Mouse (Mus musculus) MEL (cell line): ENCODE results near the gene BC017158. TPM values are rescaled to one million over a fixed set of nuclear protein-coding genes. Genes with fewer than 3 reads are reported as not detected.

Source experiments
- DNase-seq: peaks from one replicate; pipeline ENCODE4 v3.0.0; 2011; ENCODE audit warnings: low read depth, low spot score
- H3K27ac ChIP-seq: 2 replicates; pipeline ENCODE4 v1.5.1; 2012; ENCODE audit warnings: low read depth, mild to moderate bottlenecking, control low read depth, low read length, moderate library complexity; ENCODE audit not compliant: control insufficient read depth
- H3K27me3 ChIP-seq, 2 experiments: fragments of 150-350 bp in 1 of 2; sonication (generic) in 1 of 2; 2 replicates each; pipeline ENCODE4 v1.6.1; 2012; ENCODE audit warnings: low read length in 2 of 2, mild to moderate bottlenecking in 2 of 2, improper control_type of control experiment in 1 of 2, moderate library complexity in 1 of 2; ENCODE audit not compliant: insufficient read depth in 2 of 2, control insufficient read depth in 1 of 2
- H3K36me3 ChIP-seq, 2 experiments: 2 replicates each; pipeline ENCODE4 v1.6.1; 2012 to 2014; ENCODE audit warnings: low read length in 2 of 2, improper control_type of control experiment in 1 of 2, inconsistent platforms in 1 of 2, mild to moderate bottlenecking in 1 of 2; ENCODE audit not compliant: insufficient read depth in 2 of 2, control insufficient read depth in 1 of 2
- H3K4me1 ChIP-seq, 2 experiments: fragments of 150-350 bp in 1 of 2; sonication (generic) in 1 of 2; 2 replicates each; pipeline ENCODE4 v1.6.1; 2012; ENCODE audit warnings: low read length in 2 of 2, improper control_type of control experiment in 1 of 2, mild to moderate bottlenecking in 1 of 2; ENCODE audit not compliant: insufficient read depth in 2 of 2, control insufficient read depth in 1 of 2
- H3K4me3 ChIP-seq, 2 experiments: fragments of 150-350 bp in 1 of 2; sonication (generic) in 1 of 2; 2 replicates each; pipeline ENCODE4 v1.5.1; 2012; ENCODE audit warnings: low read depth in 2 of 2, low read length in 2 of 2, mild to moderate bottlenecking in 2 of 2, moderate library complexity in 2 of 2, control low read depth in 1 of 2, improper control_type of control experiment in 1 of 2; ENCODE audit not compliant: control insufficient read depth in 1 of 2, insufficient read depth in 1 of 2
- H3K79me2 ChIP-seq: 2 replicates; pipeline ENCODE4 v1.6.1; 2012; ENCODE audit warnings: mild to moderate bottlenecking, low read length, moderate library complexity; ENCODE audit not compliant: control insufficient read depth, poor library complexity, insufficient read depth
- H3K9ac ChIP-seq: 2 replicates; pipeline ENCODE4 v1.6.1; 2012; ENCODE audit warnings: low read depth, mild to moderate bottlenecking, control low read depth, low read length, moderate library complexity; ENCODE audit not compliant: control insufficient read depth, poor library complexity, severe bottlenecking
- H3K9me3 ChIP-seq: fragments of 150-350 bp; sonication (generic); replicated peaks from 2 replicates; pipeline ENCODE4 v1.6.1; 2012; ENCODE audit warnings: mild to moderate bottlenecking, low read length, improper control_type of control experiment, moderate library complexity; ENCODE audit not compliant: insufficient read depth
- ELF1 ChIP-seq: IDR thresholded peaks from 2 replicates; pipeline ENCODE4 v1.6.1; 2014; ENCODE audit warnings: low read depth, mild to moderate bottlenecking, inconsistent platforms, low read length, improper control_type of control experiment, moderate library complexity
- GABPA ChIP-seq: IDR thresholded peaks from 2 replicates; pipeline ENCODE4 v1.6.1; 2012; ENCODE audit warnings: low read depth, mild to moderate bottlenecking, inconsistent platforms, low read length, improper control_type of control experiment, moderate library complexity
- GATA1 ChIP-seq: IDR thresholded peaks from 2 replicates; pipeline ENCODE4 v1.6.1; 2011; ENCODE audit warnings: low read depth, low read length, improper control_type of control experiment
- HCFC1 ChIP-seq: IDR thresholded peaks from 2 replicates; pipeline ENCODE4 v1.6.1; 2012; ENCODE audit warnings: low read depth, mild to moderate bottlenecking, inconsistent platforms, low read length, improper control_type of control experiment, moderate library complexity
- JUND ChIP-seq: IDR thresholded peaks from 2 replicates; pipeline ENCODE4 v1.6.1; 2011; ENCODE audit warnings: low read depth, mild to moderate bottlenecking, improper control_type of control experiment, low read length
- KAT2A ChIP-seq: conservative IDR thresholded peaks from 2 replicates; pipeline ENCODE4 v1.6.1; 2012; ENCODE audit warnings: low read depth, low read length, improper control_type of control experiment, inconsistent platforms
- MAFK ChIP-seq: IDR thresholded peaks from 2 replicates; pipeline ENCODE4 v1.6.1; 2011; ENCODE audit warnings: low read depth, mild to moderate bottlenecking, low read length, improper control_type of control experiment, borderline replicate concordance
- MAX ChIP-seq: IDR thresholded peaks from 2 replicates; pipeline ENCODE4 v1.6.1; 2011; ENCODE audit warnings: low read length, improper control_type of control experiment
- MAZ ChIP-seq: IDR thresholded peaks from 2 replicates; pipeline ENCODE4 v1.6.1; 2012; ENCODE audit warnings: low read depth, mild to moderate bottlenecking, inconsistent platforms, low read length, improper control_type of control experiment
- MXI1 ChIP-seq: IDR thresholded peaks from 2 replicates; pipeline ENCODE4 v1.6.1; 2011; ENCODE audit warnings: mild to moderate bottlenecking, low read depth, low read length, improper control_type of control experiment
- MYB ChIP-seq: IDR thresholded peaks from 2 replicates; pipeline ENCODE4 v1.6.1; 2011; ENCODE audit warnings: mild to moderate bottlenecking, low read depth, low read length, improper control_type of control experiment
- NELFE ChIP-seq: IDR thresholded peaks from 2 replicates; pipeline ENCODE4 v1.6.1; 2011; ENCODE audit warnings: low read depth, low read length, improper control_type of control experiment
- POLR2AphosphoS2 ChIP-seq: IDR thresholded peaks from 2 replicates; pipeline ENCODE4 v1.6.1; 2011; ENCODE audit warnings: low read length, improper control_type of control experiment
- RAD21 ChIP-seq: IDR thresholded peaks from 2 replicates; pipeline ENCODE4 v1.6.1; 2011; ENCODE audit warnings: mild to moderate bottlenecking, low read depth, low read length, improper control_type of control experiment
- TAL1 ChIP-seq: IDR thresholded peaks from 2 replicates; pipeline ENCODE4 v1.6.1; 2012; ENCODE audit warnings: mild to moderate bottlenecking, inconsistent platforms, low read length, moderate library complexity, mixed read lengths
- TBP ChIP-seq: IDR thresholded peaks from 2 replicates; pipeline ENCODE4 v1.8.0; 2011; ENCODE audit warnings: low read depth, low read length, improper control_type of control experiment
- TCF12 ChIP-seq: IDR thresholded peaks from 2 replicates; pipeline ENCODE4 v1.6.1; 2014; ENCODE audit warnings: low read depth, mild to moderate bottlenecking, inconsistent platforms, low read length, improper control_type of control experiment, moderate library complexity
- USF1 ChIP-seq: IDR thresholded peaks from 2 replicates; pipeline ENCODE4 v1.6.1; 2014; ENCODE audit warnings: low read depth, mild to moderate bottlenecking, inconsistent platforms, low read length, improper control_type of control experiment, moderate library complexity
- ZKSCAN1 ChIP-seq: IDR thresholded peaks from 2 replicates; pipeline ENCODE4 v1.6.1; 2012; ENCODE audit warnings: low read depth, mild to moderate bottlenecking, inconsistent platforms, low read length, improper control_type of control experiment, moderate library complexity
- ZNF384 ChIP-seq: IDR thresholded peaks from 2 replicates; pipeline ENCODE4 v1.6.1; 2012; ENCODE audit warnings: low read depth, mild to moderate bottlenecking, inconsistent platforms, low read length, improper control_type of control experiment
- polyA plus RNA-seq, 2 experiments: library from polyadenylated mRNA; stranded (reverse) in 1 of 2; unstranded in 1 of 2; fragments of >175 nt in 1 of 2; fragments of >200 nt in 1 of 2; gene quantifications; 2 replicates each; pipeline versions ENCODE4 v1.2.1 to v1.2.4; 2012; ENCODE audit warnings: low replicate concordance in 2 of 2, low read depth in 1 of 2; ENCODE audit not compliant: insufficient read length in 2 of 2, insufficient read depth in 1 of 2, missing spikeins in 1 of 2
- total RNA-seq: library from RNA; depleted of rRNA; stranded (reverse); fragments of 300-350 nt; gene quantifications from 2 replicates; pipeline ENCODE4 v1.2.3, GENCODE M21; 2012

Gene BC017158
- total and polyA plus RNA-seq, 3 experiments: 19.8 to 41.6 TPM; not detected in 1

DNA sequence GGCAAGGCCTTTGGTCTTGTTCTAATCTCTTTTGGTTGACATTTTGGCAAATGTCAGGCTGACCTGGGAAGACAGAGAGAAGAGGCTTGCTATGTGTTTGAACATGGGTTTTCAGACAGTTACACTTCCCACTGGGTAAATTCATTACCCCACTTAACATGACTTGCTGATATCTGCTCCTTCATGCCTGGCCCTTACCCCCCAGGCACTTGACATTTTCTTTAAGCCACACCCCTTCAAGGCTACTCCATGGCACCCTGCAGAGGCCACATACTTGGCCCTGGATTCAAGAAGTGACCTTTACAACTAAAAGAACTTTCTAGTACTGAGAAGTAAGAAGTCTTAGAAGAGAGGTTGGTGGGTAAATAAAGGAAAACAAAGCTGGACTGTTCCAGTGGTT lies 9.9 kb upstream of the BC017158 start:
- Histone ChIP-seq H3K4me1 (peaks cover 4 to 10% of the 10 kb centered on the region in 2 experiments; a peak in 3 of 4 replicates), H3K27me3 (no peaks in the 10 kb centered on the region; a peak in 1 of 4 replicates), H3K36me3 (peaks cover 0 to 15% of the 10 kb centered on the region in 2 experiments; a peak in 2 of 4 replicates), H3K79me2 (no peaks in the 10 kb centered on the region), H3K27ac (no peak overlapping the region), H3K9me3 (no peaks in the 10 kb centered on the region), H3K4me3 (no peak overlapping the region), H3K9ac (no peak overlapping the region)
- no peak for TF ChIP-seq USF1
- TF ChIP-seq MYB: no peak
- DNase-seq: no peak

DNA sequence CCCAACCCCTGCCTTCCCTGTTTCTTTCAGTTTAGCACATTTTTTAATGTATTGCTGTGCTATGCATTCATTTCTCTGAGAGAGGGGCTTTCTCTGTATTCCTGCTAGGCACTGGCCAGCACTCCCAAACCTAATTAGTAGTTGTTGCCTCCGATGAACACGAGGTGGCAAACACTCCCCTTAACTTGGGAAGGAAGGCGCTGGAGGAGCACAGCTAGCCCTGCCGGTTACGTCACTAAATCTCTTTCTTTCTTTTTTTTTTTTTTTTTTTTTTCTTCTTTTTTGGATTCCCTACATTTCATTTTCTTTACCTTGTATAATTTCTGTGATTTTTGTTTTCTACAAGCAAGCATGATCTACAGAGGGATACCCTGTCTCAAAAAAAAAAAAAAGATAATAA lies 6.9 kb upstream of the BC017158 start:
- H3K79me2 ChIP-seq: no peaks in the 10 kb centered on the region
- no peak overlapping the region for H3K27ac ChIP-seq
- no peaks in the 10 kb centered on the region for H3K9me3 ChIP-seq
- H3K4me1 ChIP-seq: peaks cover 7% of the 10 kb centered on the region in 2 experiments; a peak in 3 of 4 replicates
- TF ChIP-seq NELFE: no peak
- no peak for TF ChIP-seq JUND
- no peak for TF ChIP-seq TAL1
- no peak for TF ChIP-seq GATA1
- no peak for TF ChIP-seq TBP
- TF ChIP-seq MAFK: no peak
- TF ChIP-seq ZNF384: no peak
- TF ChIP-seq ZKSCAN1: no peak
- TF ChIP-seq ELF1: no peak
- no peak for TF ChIP-seq POLR2AphosphoS2
- no peak for TF ChIP-seq MAZ
- TF ChIP-seq MAX: no peak
- no peak for TF ChIP-seq HCFC1
- no peak; the same call in 1 of the 2 replicates for TF ChIP-seq RAD21
- no peak for TF ChIP-seq MXI1
- no peak for TF ChIP-seq GABPA
- no peak for TF ChIP-seq KAT2A
- TF ChIP-seq USF1: no peak
- no peak for TF ChIP-seq TCF12
- no peak overlapping the region for H3K9ac ChIP-seq
- H3K27me3 ChIP-seq: no peaks in the 10 kb centered on the region
- no peak overlapping the region for H3K4me3 ChIP-seq
- DNase-seq: no peak
- peaks cover 0 to 23% of the 10 kb centered on the region in 2 experiments; a peak in 2 of 4 replicates for H3K36me3 ChIP-seq
